Mouse (Mus musculus) spleen, postnatal 14 days (tissue): ENCODE data around the gene Olfr231.

Experiments
- DNase-seq, 2 experiments: peaks; one replicate each; pipeline ENCODE4 v3.0.0; 2021 to 2022; ENCODE audit warnings: low spot score in 2 of 2

The Olfr231 gene

GRCm38 (mm10) chr1:174121062-174121461 is at the start of gene Olfr231:
Gene Olfr231, minus strand, starts transcription at chr1:174121162.
- DNase-seq: no peak

- no peak for DNase-seq
These were observed 48.1 kb upstream of the Olfr231 start for GRCm38 (mm10) chr1:174169024-174169423.

GRCm38 (mm10) chr1:174159095-174159494 is 38.1 kb upstream of the Olfr231 start:
- DNase-seq: no peak

GRCm38 (mm10) chr1:174158512-174158911 is 37.5 kb upstream of the Olfr231 start:
- no peak for DNase-seq

GRCm38 (mm10) chr1:174157622-174158021 is 36.7 kb upstream of the Olfr231 start:
- no peak for DNase-seq

GRCm38 (mm10) chr1:174155333-174155732 is 34.4 kb upstream of the Olfr231 start, which contains the start of gene Olfr420:
Gene Olfr420, plus strand, starts transcription at chr1:174155633.
- DNase-seq: no peak

- DNase-seq: no peak
These were observed 28.3 kb upstream of the Olfr231 start for GRCm38 (mm10) chr1:174149289-174149688.

- DNase-seq: no peak
These were observed 25.7 kb upstream of the Olfr231 start for GRCm38 (mm10) chr1:174146696-174147095.

GRCm38 (mm10) chr1:174141384-174141783 is 20.4 kb upstream of the Olfr231 start:
- DNase-seq: no peak

- no peak for DNase-seq
These were observed 11.0 kb upstream of the Olfr231 start for GRCm38 (mm10) chr1:174131999-174132398.

GRCm38 (mm10) chr1:174131217-174131616 is 10.3 kb upstream of the Olfr231 start, which contains the start of gene Olfr424:
Gene Olfr424, plus strand, starts transcription at chr1:174131517.
- DNase-seq: no peak

- DNase-seq: no peak
These were observed 17.2 kb downstream of the Olfr231 start for GRCm38 (mm10) chr1:174103735-174104134.

GRCm38 (mm10) chr1:174096591-174096990 is 24.4 kb downstream of the Olfr231 start, which contains the start of gene Olfr427:
Gene Olfr427, plus strand, starts transcription at chr1:174096891.
- no peak for DNase-seq

- no peak for DNase-seq
These were observed 36.9 kb downstream of the Olfr231 start, which contains the start of gene Olfr429 for GRCm38 (mm10) chr1:174084031-174084430. Gene Olfr429, plus strand, starts transcription at chr1:174084331.

GRCm38 (mm10) chr1:174066305-174066704 is 54.7 kb downstream of the Olfr231 start, which contains the start of gene Olfr430:
Gene Olfr430, plus strand, starts transcription at chr1:174066605.
- no peak for DNase-seq
